Mouse (Mus musculus): ENCODE measurements at regions not wholly inside any gene's neighbourhood (a gene's known extent, or its start where the extent isn't known, plus 50 kb on each side); places are given as distances from the start of the nearest gene placed in this dataset.

GRCm38 (mm10) chr5:73729646-73730045 lies 78.5 kb downstream of the Spata18 start:
- DNase-seq (ENCODE audit: low spot score) (no peak), ATAC-seq (ENCODE audit: insufficient number of reproducible peaks, low FRiP score, low TSS enrichment, low read depth) (no peak)
- H3K4me1 ChIP-seq (ENCODE audit: control insufficient read depth, insufficient read depth, low read length), result peaks cover 21% of the 10 kb centered on the region
- H3K36me3 ChIP-seq (ENCODE audit: control insufficient read depth, insufficient read depth, low read length), result no peaks in the 10 kb centered on the region
- no peak overlapping the region for H3K4me3 ChIP-seq (ENCODE audit: low read depth, low read length)
- H3K9ac ChIP-seq (ENCODE audit: low read length), result no peak overlapping the region
- no peaks in the 10 kb centered on the region for H3K9me3 ChIP-seq (ENCODE audit: control insufficient read depth, low read length)
- H3K27me3 ChIP-seq (ENCODE audit: control insufficient read depth, insufficient read depth, low read length), result no peaks in the 10 kb centered on the region
- no peak overlapping the region for H3K27ac ChIP-seq (replicated peaks; ENCODE audit: low read depth, low read length)
- 87% methylated on average over 13 of the region's 13 CpGs for WGBS
- H3K4me2 ChIP-seq (ENCODE audit: low read depth, severe bottlenecking), result no peak overlapping the region

GRCm38 (mm10) chr5:73731423-73731822 lies 80.2 kb downstream of the Spata18 start:
- no peak overlapping the region for H3K9ac ChIP-seq (ENCODE audit: low read length)
- no peaks in the 10 kb centered on the region for H3K9me3 ChIP-seq (ENCODE audit: control insufficient read depth, low read length)
- H3K27ac ChIP-seq (replicated peaks; ENCODE audit: low read depth, low read length), result peak overlapping the region; percentile 68
- no peaks in the 10 kb centered on the region for H3K27me3 ChIP-seq (ENCODE audit: control insufficient read depth, insufficient read depth, low read length)
- DNase-seq (ENCODE audit: low spot score) (peak; percentile 37), ATAC-seq (ENCODE audit: insufficient number of reproducible peaks, low FRiP score, low TSS enrichment, low read depth) (no peak)
- peak overlapping the region; percentile 8; the same call in 1 of the 2 replicates for H3K4me2 ChIP-seq (ENCODE audit: low read depth, severe bottlenecking)
- H3K4me3 ChIP-seq (ENCODE audit: low read depth, low read length), result no peak overlapping the region
- H3K36me3 ChIP-seq (ENCODE audit: control insufficient read depth, insufficient read depth, low read length), result no peaks in the 10 kb centered on the region
- whole genome bisulfite sequencing, result 40% methylated on average over 9 of the region's 9 CpGs
- peaks cover 25% of the 10 kb centered on the region for H3K4me1 ChIP-seq (ENCODE audit: control insufficient read depth, insufficient read depth, low read length)

- ATAC-seq (ENCODE audit: insufficient number of reproducible peaks, low FRiP score, low TSS enrichment, low read depth) (no peak), DNase-seq (ENCODE audit: low spot score) (peak; percentile 62)
- H3K4me3 ChIP-seq (ENCODE audit: low read depth, low read length), result no peak overlapping the region
- H3K36me3 ChIP-seq (ENCODE audit: control insufficient read depth, insufficient read depth, low read length), result no peaks in the 10 kb centered on the region
- 11% methylated on average over 9 of the region's 9 CpGs for WGBS
- H3K27me3 ChIP-seq (ENCODE audit: control insufficient read depth, insufficient read depth, low read length), result no peaks in the 10 kb centered on the region
- H3K27ac ChIP-seq (replicated peaks; ENCODE audit: low read depth, low read length), result peak overlapping the region; percentile 67; the same call in 1 of the 2 replicates
- H3K4me2 ChIP-seq (ENCODE audit: low read depth, severe bottlenecking), result no peak overlapping the region
- peaks cover 25% of the 10 kb centered on the region for H3K4me1 ChIP-seq (ENCODE audit: control insufficient read depth, insufficient read depth, low read length)
- no peak overlapping the region for H3K9ac ChIP-seq (ENCODE audit: low read length)
- no peaks in the 10 kb centered on the region for H3K9me3 ChIP-seq (ENCODE audit: control insufficient read depth, low read length)
These were observed 80.9 kb downstream of the Spata18 start for GRCm38 (mm10) chr5:73731991-73732565.

GRCm38 (mm10) chr5:73740766-73741165 lies 89.6 kb downstream of the Spata18 start:
- Histone ChIP-seq H3K27ac (replicated peaks; ENCODE audit: low read depth, low read length) (peak overlapping the region; percentile 47), H3K4me3 (ENCODE audit: low read depth, low read length) (no peak overlapping the region), H3K9me3 (ENCODE audit: control insufficient read depth, low read length) (no peaks in the 10 kb centered on the region), H3K4me1 (ENCODE audit: control insufficient read depth, insufficient read depth, low read length) (peaks cover 14% of the 10 kb centered on the region), H3K36me3 (ENCODE audit: control insufficient read depth, insufficient read depth, low read length) (no peaks in the 10 kb centered on the region), H3K4me2 (ENCODE audit: low read depth, severe bottlenecking) (no peak overlapping the region), H3K9ac (ENCODE audit: low read length) (no peak overlapping the region), H3K27me3 (ENCODE audit: control insufficient read depth, insufficient read depth, low read length) (no peaks in the 10 kb centered on the region)
- ATAC-seq (ENCODE audit: insufficient number of reproducible peaks, low FRiP score, low TSS enrichment, low read depth), result no peak
- DNase-seq (ENCODE audit: low spot score), result no peak
- WGBS, result 34% methylated on average over 3 of the region's 3 CpGs

- Histone ChIP-seq H3K9ac (ENCODE audit: low read length) (no peak overlapping the region), H3K27ac (replicated peaks; ENCODE audit: low read depth, low read length) (peak overlapping the region; percentile 47; the same call in 1 of the 2 replicates), H3K4me2 (ENCODE audit: low read depth, severe bottlenecking) (no peak overlapping the region), H3K36me3 (ENCODE audit: control insufficient read depth, insufficient read depth, low read length) (no peaks in the 10 kb centered on the region), H3K4me3 (ENCODE audit: low read depth, low read length) (no peak overlapping the region), H3K4me1 (ENCODE audit: control insufficient read depth, insufficient read depth, low read length) (peaks cover 14% of the 10 kb centered on the region), H3K27me3 (ENCODE audit: control insufficient read depth, insufficient read depth, low read length) (no peaks in the 10 kb centered on the region), H3K9me3 (ENCODE audit: control insufficient read depth, low read length) (no peaks in the 10 kb centered on the region)
- no peak for DNase-seq (ENCODE audit: low spot score)
- 35% methylated on average over 11 of the region's 11 CpGs for WGBS
- no peak for ATAC-seq (ENCODE audit: insufficient number of reproducible peaks, low FRiP score, low TSS enrichment, low read depth)
These were observed 90.3 kb downstream of the Spata18 start for GRCm38 (mm10) chr5:73741441-73741840.

GRCm38 (mm10) chr5:73743953-73744352 lies 92.8 kb downstream of the Spata18 start:
- no peak for ATAC-seq (ENCODE audit: insufficient number of reproducible peaks, low FRiP score, low TSS enrichment, low read depth)
- Histone ChIP-seq H3K27me3 (ENCODE audit: control insufficient read depth, insufficient read depth, low read length) (no peaks in the 10 kb centered on the region), H3K36me3 (ENCODE audit: control insufficient read depth, insufficient read depth, low read length) (no peaks in the 10 kb centered on the region), H3K9me3 (ENCODE audit: control insufficient read depth, low read length) (no peaks in the 10 kb centered on the region), H3K4me1 (ENCODE audit: control insufficient read depth, insufficient read depth, low read length) (peaks cover 14% of the 10 kb centered on the region), H3K9ac (ENCODE audit: low read length) (no peak overlapping the region), H3K4me3 (ENCODE audit: low read depth, low read length) (no peak overlapping the region), H3K4me2 (ENCODE audit: low read depth, severe bottlenecking) (no peak overlapping the region), H3K27ac (replicated peaks; ENCODE audit: low read depth, low read length) (no peak overlapping the region)
- WGBS, result 92% methylated on average over 1 of the region's 1 CpGs
- DNase-seq (ENCODE audit: low spot score), result no peak

- Histone ChIP-seq H3K4me2 (ENCODE audit: low read depth, severe bottlenecking) (no peak overlapping the region), H3K4me3 (ENCODE audit: low read depth, low read length) (no peak overlapping the region), H3K36me3 (ENCODE audit: control insufficient read depth, insufficient read depth, low read length) (no peaks in the 10 kb centered on the region), H3K27me3 (ENCODE audit: control insufficient read depth, insufficient read depth, low read length) (no peaks in the 10 kb centered on the region), H3K9ac (ENCODE audit: low read length) (no peak overlapping the region), H3K4me1 (ENCODE audit: control insufficient read depth, insufficient read depth, low read length) (peaks cover 12% of the 10 kb centered on the region), H3K9me3 (ENCODE audit: control insufficient read depth, low read length) (no peaks in the 10 kb centered on the region), H3K27ac (replicated peaks; ENCODE audit: low read depth, low read length) (no peak overlapping the region)
- no peak for ATAC-seq (ENCODE audit: insufficient number of reproducible peaks, low FRiP score, low TSS enrichment, low read depth)
- WGBS, result 83% methylated on average over 4 of the region's 4 CpGs
- no peak for DNase-seq (ENCODE audit: low spot score)
These were observed 98.6 kb downstream of the Spata18 start for GRCm38 (mm10) chr5:73749791-73750190.

GRCm38 (mm10) chr5:73752225-73752644 lies 101.1 kb downstream of the Spata18 start:
- Histone ChIP-seq H3K9me3 (ENCODE audit: control insufficient read depth, low read length) (no peaks in the 10 kb centered on the region), H3K36me3 (ENCODE audit: control insufficient read depth, insufficient read depth, low read length) (no peaks in the 10 kb centered on the region), H3K4me3 (ENCODE audit: low read depth, low read length) (no peak overlapping the region), H3K4me2 (ENCODE audit: low read depth, severe bottlenecking) (no peak overlapping the region), H3K27me3 (ENCODE audit: control insufficient read depth, insufficient read depth, low read length) (no peaks in the 10 kb centered on the region), H3K27ac (replicated peaks; ENCODE audit: low read depth, low read length) (no peak overlapping the region), H3K9ac (ENCODE audit: low read length) (no peak overlapping the region), H3K4me1 (ENCODE audit: control insufficient read depth, insufficient read depth, low read length) (peaks cover 12% of the 10 kb centered on the region)
- 91% methylated on average over 10 of the region's 10 CpGs for WGBS
- DNase-seq (ENCODE audit: low spot score), result no peak
- ATAC-seq (ENCODE audit: insufficient number of reproducible peaks, low FRiP score, low TSS enrichment, low read depth), result no peak

- peak; percentile 82 for ATAC-seq (ENCODE audit: insufficient number of reproducible peaks, low FRiP score, low TSS enrichment, low read depth)
- Histone ChIP-seq H3K4me1 (ENCODE audit: control insufficient read depth, insufficient read depth, low read length) (peaks cover 12% of the 10 kb centered on the region), H3K36me3 (ENCODE audit: control insufficient read depth, insufficient read depth, low read length) (no peaks in the 10 kb centered on the region), H3K9ac (ENCODE audit: low read length) (no peak overlapping the region), H3K4me2 (ENCODE audit: low read depth, severe bottlenecking) (no peak overlapping the region), H3K27me3 (ENCODE audit: control insufficient read depth, insufficient read depth, low read length) (no peaks in the 10 kb centered on the region), H3K4me3 (ENCODE audit: low read depth, low read length) (no peak overlapping the region), H3K27ac (replicated peaks; ENCODE audit: low read depth, low read length) (peak overlapping the region; percentile 73), H3K9me3 (ENCODE audit: control insufficient read depth, low read length) (no peaks in the 10 kb centered on the region)
- WGBS, result 33% methylated on average over 7 of the region's 7 CpGs
- DNase-seq (ENCODE audit: low spot score), result peak; percentile 48
These were observed 102.6 kb downstream of the Spata18 start for GRCm38 (mm10) chr5:73753827-73754226.
